Comparison of ENCODE assay signal across 14 mouse cellular contexts in genomic region chr1:86623001-86624000, GRCm38 (mm10). TPM values are rescaled to one million over a fixed set of nuclear protein-coding genes. Genes with fewer than 3 reads are reported as not detected.
DNase-seq lines count a peak whose midpoint lies in the region; ATAC-seq and TF ChIP-seq lines count a peak whose summit lies in the region.
"Had no signal": no experiment of that assay in that cellular context is flagged by ENCODE, and none has a peak within 500 bp of the region (broad histone marks: within the 10 kb centered on the region; RNA-seq: fewer than 3 reads in every experiment).

No protein-coding gene starts in this region.

- no peak overlapping the region for H3K9ac ChIP-seq in heart, postnatal 0 days (replicated peaks; ENCODE audit: low read depth, low read length)
- H3K9ac ChIP-seq in intestine, embryonic 16.5 days (ENCODE audit: low read depth, low read length) = no peak overlapping the region
- H3K9ac ChIP-seq: liver, embryonic 14.5 days had no signal

- intact Hi-C loops in heart, postnatal 36 days (cut with DNase I) = no loop called here

- H3K27me3 ChIP-seq in heart, postnatal 0 days (ENCODE audit: control insufficient read depth, insufficient read depth, low read length) = no peaks in the 10 kb centered on the region
- H3K27me3 ChIP-seq in intestine, embryonic 16.5 days (replicated peaks; ENCODE audit: control insufficient read depth, insufficient read depth, low read length) = no peaks in the 10 kb centered on the region
- no peaks in the 10 kb centered on the region for H3K27me3 ChIP-seq in forebrain, embryonic 10.5 days (ENCODE audit: poor library complexity, severe bottlenecking)

- 36% methylated on average over 16 of the region's 16 CpGs for whole genome bisulfite sequencing in heart, postnatal 0 days
- WGBS in intestine, embryonic 16.5 days = 24% methylated on average over 16 of the region's 16 CpGs
- WGBS in forebrain, embryonic 10.5 days = 80% methylated on average over 16 of the region's 16 CpGs

- H3K36me3 ChIP-seq in heart, postnatal 0 days (replicated peaks; ENCODE audit: control insufficient read depth, insufficient read depth, low read length) = no peaks in the 10 kb centered on the region
- no peaks in the 10 kb centered on the region for H3K36me3 ChIP-seq in intestine, embryonic 16.5 days (ENCODE audit: control insufficient read depth, insufficient read depth, low read length)
- no peaks in the 10 kb centered on the region for H3K36me3 ChIP-seq in forebrain, embryonic 10.5 days (replicated peaks)

- H3K4me2 ChIP-seq in heart, postnatal 0 days (ENCODE audit: low read depth, low read length) = no peak overlapping the region
- H3K4me2 ChIP-seq in intestine, embryonic 16.5 days (ENCODE audit: low read depth, low read length) = 0 out of 2 replicates have a peak overlapping the region, but pooled peaks have one; percentile 14

- DNase-seq in heart, postnatal 0 days (ENCODE audit: low spot score) = peak; percentile 9
- no peak for DNase-seq in heart, postnatal 36 days
- DNase-seq in right cerebral cortex, postnatal 25 days = peak; percentile 13
- DNase-seq in right cerebral cortex, adult 2 months (ENCODE audit: low spot score in 2 of 2) = no peak
- peak; percentile 26 for DNase-seq in telencephalon, adult 2 months (ENCODE audit: low read depth, low spot score)
- DNase-seq in forebrain, embryonic 10.5 days (ENCODE audit: extremely low spot score, low spot score) = no peak
- DNase-seq in ovary, adult 18-20 months (ENCODE audit: low spot score) = no peak
- DNase-seq: cerebellum, adult 11 months; embryo, embryonic 11 days; gastrocnemius, postnatal 14 days had no signal

- no peak for TF ChIP-seq CTCF in heart, postnatal 0 days (IDR thresholded peaks at IDR 0.05; ENCODE audit: low read depth)

- no peak for TF ChIP-seq EP300 in heart, postnatal 0 days (IDR thresholded peaks at IDR 0.05; ENCODE audit: low read depth)

- H3K9me3 ChIP-seq in heart, postnatal 0 days (replicated peaks; ENCODE audit: control insufficient read depth, low read length) = no peaks in the 10 kb centered on the region
- H3K9me3 ChIP-seq in intestine, embryonic 16.5 days (ENCODE audit: control insufficient read depth, low read length) = no peaks in the 10 kb centered on the region
- no peaks in the 10 kb centered on the region for H3K9me3 ChIP-seq in forebrain, embryonic 10.5 days

- no peak overlapping the region for H3K4me3 ChIP-seq in heart, postnatal 0 days (ENCODE audit: low read depth, low read length)
- no peak overlapping the region for H3K4me3 ChIP-seq in intestine, embryonic 16.5 days (ENCODE audit: low read length)
- H3K4me3 ChIP-seq in forebrain, embryonic 10.5 days = no peak overlapping the region

- H3K27ac ChIP-seq in heart, postnatal 0 days (ENCODE audit: low read depth) = no peak overlapping the region
- no peak overlapping the region for H3K27ac ChIP-seq in intestine, embryonic 16.5 days (ENCODE audit: low read length)
- no peak overlapping the region for H3K27ac ChIP-seq in forebrain, embryonic 10.5 days
- H3K27ac ChIP-seq: liver, embryonic 14.5 days had no signal

- 0 out of 2 replicates have a peak, but pooled peaks have one; percentile 41 for ATAC-seq in heart, postnatal 0 days (ENCODE audit: insufficient read depth, low read depth)
- peak; percentile 85 for ATAC-seq in intestine, embryonic 16.5 days
- ATAC-seq: activated CD4-positive, CD25-positive, alpha-beta regulatory T cell, adult 4 months had no signal

- no peaks in the 10 kb centered on the region for H3K4me1 ChIP-seq in heart, postnatal 0 days (ENCODE audit: control insufficient read depth, insufficient read depth)
- H3K4me1 ChIP-seq in intestine, embryonic 16.5 days (ENCODE audit: control insufficient read depth, insufficient read depth, low read length) = peaks cover 7% of the 10 kb centered on the region
- no peaks in the 10 kb centered on the region for H3K4me1 ChIP-seq in forebrain, embryonic 10.5 days

RNA-seq across cellular contexts. Expression of gene Cops7b, which starts 40.6 kb away (rescaled TPM):
- total RNA-seq in heart, postnatal 0 days (2014; rRNA removed; ENCODE audit: low replicate concordance) = 16.0 and 20.7 TPM in 2 replicates
- 14.0 TPM in 2 replicates for polyA plus RNA-seq in heart, postnatal 0 days (2015; fragmentation: Nextera tagmentation; extraction: Ambion mirVana)
- 10 to 100 TPM in 1 of 2 experiments, 1 to 10 TPM in 1; 10.0 to 11.2 TPM for total RNA-seq in heart, postnatal 36 days (2021)
- 31.5 and 35.1 TPM in 2 replicates for polyA plus RNA-seq in intestine, embryonic 16.5 days (2015; fragmentation: Nextera tagmentation; extraction: Ambion mirVana)
- polyA plus RNA-seq in forebrain, embryonic 10.5 days (2016; fragmentation: Nextera tagmentation; extraction: Ambion mirVana) = 74.3 and 75.9 TPM in 2 replicates

RNA-seq across cellular contexts. Expression of gene Pde6d, which starts 40.9 kb away (rescaled TPM):
- 19.8 and 25.0 TPM in 2 replicates for total RNA-seq in heart, postnatal 0 days (2014; rRNA removed; ENCODE audit: low replicate concordance)
- 50.5 and 57.4 TPM in 2 replicates for polyA plus RNA-seq in heart, postnatal 0 days (2015; fragmentation: Nextera tagmentation; extraction: Ambion mirVana)
- total RNA-seq in heart, postnatal 36 days (2021) = 10 to 100 TPM; 41.7 to 44.1 TPM
- 35.1 and 35.2 TPM in 2 replicates for polyA plus RNA-seq in intestine, embryonic 16.5 days (2015; fragmentation: Nextera tagmentation; extraction: Ambion mirVana)
- 64.3 and 68.0 TPM in 2 replicates for polyA plus RNA-seq in forebrain, embryonic 10.5 days (2016; fragmentation: Nextera tagmentation; extraction: Ambion mirVana)

RNA-seq across cellular contexts. Expression of gene Nppc, which starts 47.1 kb away (rescaled TPM):
- not detected in 2 replicates for total RNA-seq in heart, postnatal 0 days (2014; rRNA removed; ENCODE audit: low replicate concordance)
- 0.74 and 1.5 TPM in 2 replicates for polyA plus RNA-seq in heart, postnatal 0 days (2015; fragmentation: Nextera tagmentation; extraction: Ambion mirVana)
- under 1 TPM in 1 of 2 experiments, not detected in 1; 0.28 TPM for total RNA-seq in heart, postnatal 36 days (2021)
- polyA plus RNA-seq in intestine, embryonic 16.5 days (2015; fragmentation: Nextera tagmentation; extraction: Ambion mirVana) = 0.34 and 0.72 TPM in 2 replicates
- polyA plus RNA-seq in forebrain, embryonic 10.5 days (2016; fragmentation: Nextera tagmentation; extraction: Ambion mirVana) = 0.90 and 1.4 TPM in 2 replicates
- polyA plus RNA-seq: activated CD4-positive, CD25-positive, alpha-beta regulatory T cell, adult 4 months; small intestine, adult 2 months had no signal

Comparison
In these comparisons a context has a peak if more than half of its experiments do, and no peak if none do; other contexts are left out.
1. DNase-seq: peak in heart, postnatal 0 days (single experiment), right cerebral cortex, postnatal 25 days (single experiment) and telencephalon, adult 2 months (single experiment); none in heart, postnatal 36 days (0 of 2), right cerebral cortex, adult 2 months (0 of 2), forebrain, embryonic 10.5 days (single experiment) and ovary, adult 18-20 months (single experiment).